Mouse (Mus musculus) brown adipose tissue, adult 24 weeks (tissue): Measurements from ENCODE around the gene Idnk. TPM values are rescaled to one million over a fixed set of nuclear protein-coding genes. Genes with fewer than 3 reads are reported as not detected.

Experiments used
- H3K27ac ChIP-seq: fragments of 200-500 bp; replicated peaks from 2 replicates; pipeline ENCODE4 v1.5.1; 2012; ENCODE audit warnings: low read depth, mild to moderate bottlenecking, low read length
- H3K4me1 ChIP-seq: fragments of 200-500 bp; 2 replicates; pipeline ENCODE4 v1.6.1; 2012; ENCODE audit warnings: low read length, mixed read lengths; ENCODE audit not compliant: control insufficient read depth, insufficient read depth, insufficient read length
- H3K4me3 ChIP-seq: fragments of 200-500 bp; 2 replicates; pipeline ENCODE4 v1.5.1; 2012; ENCODE audit warnings: low read depth, mild to moderate bottlenecking, low read length, moderate library complexity; ENCODE audit not compliant: insufficient read depth
- polyA plus RNA-seq: library from polyadenylated mRNA; stranded (reverse); fragments of >200 nt; gene quantifications from 2 replicates; pipeline ENCODE4 v1.2.4, GENCODE M21; 2012; ENCODE audit not compliant: missing spikeins, insufficient read depth, insufficient read length

Gene Idnk
- polyA plus RNA-seq, 1 experiment: 46.5 TPM

DNA sequence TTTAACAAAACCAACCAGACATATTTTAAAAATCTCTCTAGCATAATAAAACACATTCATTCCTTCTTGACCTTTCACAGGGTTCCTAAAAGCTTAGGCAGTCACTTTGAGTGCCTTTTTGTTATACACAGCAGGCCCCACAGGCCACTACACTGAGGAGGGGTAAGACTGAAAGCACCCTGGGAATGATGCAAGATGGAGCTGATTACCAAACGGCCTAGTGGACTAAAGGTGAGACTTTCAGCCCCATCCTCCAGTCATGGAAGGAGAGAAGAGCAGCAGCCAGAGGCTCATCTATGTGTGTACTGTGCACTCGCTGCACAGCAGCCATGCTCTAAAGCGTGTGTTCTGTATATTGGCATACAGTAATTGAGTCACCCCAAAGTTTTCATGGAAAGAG, 37.5 kb downstream of the Idnk start:
- Histone ChIP-seq H3K4me3 (no peak overlapping the region), H3K4me1 (peaks cover 5% of the 10 kb centered on the region; the same call in 1 of the 2 replicates), H3K27ac (peak overlapping the region; percentile 91)

DNA sequence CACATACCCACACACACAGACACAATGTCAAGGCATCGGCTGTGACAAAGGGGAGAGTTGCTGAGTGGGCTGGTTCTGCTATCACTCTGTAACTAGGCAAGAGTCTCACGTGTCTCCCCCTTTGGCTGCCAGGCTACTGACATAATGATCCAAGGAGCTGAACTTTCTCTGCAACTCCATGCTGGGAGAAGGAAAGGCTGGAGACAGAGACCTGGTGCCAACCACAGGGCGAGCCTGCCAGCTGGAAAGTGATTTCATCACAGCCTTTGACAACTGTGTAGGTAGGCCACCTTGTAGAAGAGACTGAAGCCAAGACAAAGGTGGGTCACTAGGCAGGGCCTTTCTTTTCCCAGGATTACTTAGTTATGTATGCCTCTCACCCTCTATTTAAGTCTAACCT, 39.8 kb downstream of the Idnk start:
- Histone ChIP-seq H3K4me3 (no peak overlapping the region), H3K4me1 (peaks cover 5% of the 10 kb centered on the region), H3K27ac (peak overlapping the region; percentile 27; the same call in 1 of the 2 replicates)

DNA sequence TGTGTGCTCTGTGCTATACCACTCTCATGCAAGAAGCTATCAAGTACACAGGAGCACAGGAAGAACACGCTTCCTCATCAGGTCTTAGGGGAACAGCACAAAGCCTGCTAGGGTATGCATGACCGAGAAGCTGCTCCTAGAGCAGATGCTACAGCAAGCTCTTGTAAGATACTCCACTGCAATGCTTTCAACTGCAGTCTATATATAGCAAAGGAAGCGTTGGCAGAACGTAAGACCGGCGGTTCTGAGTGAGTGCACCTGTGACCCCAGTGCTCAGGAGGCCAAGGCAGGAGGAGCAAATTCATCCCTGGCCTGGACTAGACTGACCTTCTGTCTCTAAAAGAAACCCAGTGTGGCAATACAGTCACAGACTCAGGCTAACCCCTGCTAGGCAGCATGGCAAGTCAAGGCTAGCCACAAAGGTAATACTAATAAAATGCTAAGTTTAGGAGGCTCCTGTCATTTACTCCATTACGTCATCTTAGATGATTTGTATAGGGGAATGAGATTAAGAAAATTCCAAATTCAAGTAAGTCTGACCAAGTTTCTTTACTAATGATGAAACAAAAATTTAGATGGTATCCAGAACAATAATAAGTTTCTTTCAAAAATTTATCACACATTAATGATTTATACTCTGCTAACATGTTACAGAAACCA, 40.7 kb downstream of the Idnk start:
- no peak overlapping the region; the same call in 1 of the 2 replicates for H3K27ac ChIP-seq
- no peak overlapping the region for H3K4me3 ChIP-seq
- peaks cover 9% of the 10 kb centered on the region for H3K4me1 ChIP-seq

DNA sequence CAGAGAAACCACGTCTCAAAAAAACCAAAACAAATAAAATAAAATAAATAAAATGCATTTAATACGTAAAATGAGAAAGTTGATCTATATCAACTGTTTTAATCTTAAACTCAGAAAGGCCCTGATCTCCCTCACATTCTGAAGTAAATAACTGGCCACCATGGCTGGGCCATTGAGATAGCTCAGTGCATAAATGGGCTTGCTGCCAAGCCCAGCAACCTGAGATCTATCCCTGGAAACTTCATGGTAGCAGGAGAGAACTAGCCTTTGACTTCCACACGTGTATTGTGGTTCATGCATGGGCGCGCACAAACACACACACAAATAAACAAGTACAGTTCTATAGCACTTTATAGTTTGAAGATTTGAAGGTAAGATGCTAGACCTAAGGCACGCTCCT, 43.9 kb downstream of the Idnk start:
- Histone ChIP-seq H3K27ac (no peak overlapping the region), H3K4me3 (no peak overlapping the region), H3K4me1 (peaks cover 12% of the 10 kb centered on the region)

DNA sequence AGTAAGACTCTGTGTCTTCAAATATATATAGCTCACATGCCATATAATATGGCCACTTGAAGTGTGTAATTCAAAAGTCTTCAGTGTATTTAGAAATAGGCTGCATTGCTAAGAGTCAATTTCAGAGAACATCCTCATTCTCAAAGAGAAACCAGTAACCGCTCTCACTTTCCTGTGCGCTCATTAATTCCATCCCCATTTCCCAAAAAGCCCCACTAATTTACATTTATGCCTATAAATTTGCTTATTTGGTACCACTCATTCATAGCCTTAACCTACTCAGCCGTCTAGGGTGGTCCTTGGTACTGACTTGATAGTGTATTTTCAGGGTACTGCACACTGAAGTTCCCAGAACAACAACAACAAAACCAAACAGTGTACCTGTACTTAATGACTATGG, 44.5 kb downstream of the Idnk start:
- no peak overlapping the region for H3K27ac ChIP-seq
- no peak overlapping the region for H3K4me3 ChIP-seq
- H3K4me1 ChIP-seq: peaks cover 15% of the 10 kb centered on the region

DNA sequence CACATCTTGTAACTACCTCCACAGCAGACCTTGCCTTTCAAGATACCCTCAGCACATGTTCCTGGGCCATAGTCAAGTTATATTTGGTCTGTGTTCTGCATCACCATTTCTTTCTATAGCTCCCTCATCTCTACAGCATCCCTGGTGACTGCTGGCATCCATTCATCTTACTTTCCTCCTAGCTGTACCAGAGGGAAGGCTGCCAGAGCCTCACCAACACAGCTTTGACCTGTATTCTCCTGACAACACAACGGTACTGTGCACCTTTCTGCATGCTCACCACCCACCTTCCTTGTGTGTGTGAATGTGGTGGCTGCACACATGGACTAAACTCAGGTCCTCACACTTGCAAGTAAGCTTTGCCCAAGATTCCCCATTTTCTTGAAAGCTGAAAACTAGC, 45.5 kb downstream of the Idnk start:
- H3K4me3 ChIP-seq: no peak overlapping the region
- H3K27ac ChIP-seq: no peak overlapping the region
- peaks cover 13% of the 10 kb centered on the region; the same call in 1 of the 2 replicates for H3K4me1 ChIP-seq

DNA sequence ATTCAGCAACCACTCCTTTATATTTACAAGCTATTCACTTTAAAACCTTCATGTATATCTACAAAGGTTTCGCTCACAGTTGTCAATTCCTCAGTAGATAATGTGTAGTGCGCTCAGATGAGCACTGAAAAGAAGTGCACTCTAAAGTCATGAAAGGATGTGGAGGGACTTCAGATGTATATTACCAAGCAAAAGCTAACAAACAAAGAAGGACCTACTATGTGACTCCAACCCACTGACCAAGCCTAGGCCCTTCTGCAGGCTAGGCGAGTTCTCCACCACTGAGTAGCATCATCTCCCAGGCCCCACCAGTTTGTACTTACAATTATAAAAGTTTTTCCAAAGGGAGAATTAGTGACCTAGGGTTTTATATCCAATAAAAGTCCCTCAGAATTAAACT, 46.8 kb downstream of the Idnk start:
- no peak overlapping the region for H3K4me3 ChIP-seq
- H3K27ac ChIP-seq: no peak overlapping the region
- H3K4me1 ChIP-seq: peaks cover 15% of the 10 kb centered on the region

DNA sequence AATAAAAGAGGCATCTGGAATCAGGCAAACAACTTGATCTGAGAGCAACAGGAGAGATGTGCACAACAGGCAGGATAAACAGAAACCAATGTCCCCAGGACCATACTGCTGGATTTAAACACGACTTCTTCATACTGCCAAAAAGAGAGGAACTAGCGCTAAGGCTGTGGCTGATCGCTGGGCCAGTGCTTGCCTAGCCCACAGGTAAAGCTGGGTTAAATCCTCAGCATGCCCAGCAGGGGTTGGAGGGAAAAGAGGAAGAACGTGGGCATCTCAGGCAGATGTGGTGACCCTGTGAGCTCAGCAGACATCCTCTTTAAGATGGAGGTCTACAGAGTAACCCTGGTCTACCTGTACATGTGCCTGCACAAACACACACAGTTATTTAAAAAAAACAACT, 47.5 kb downstream of the Idnk start:
- peaks cover 20% of the 10 kb centered on the region for H3K4me1 ChIP-seq
- H3K27ac ChIP-seq: no peak overlapping the region
- H3K4me3 ChIP-seq: no peak overlapping the region

DNA sequence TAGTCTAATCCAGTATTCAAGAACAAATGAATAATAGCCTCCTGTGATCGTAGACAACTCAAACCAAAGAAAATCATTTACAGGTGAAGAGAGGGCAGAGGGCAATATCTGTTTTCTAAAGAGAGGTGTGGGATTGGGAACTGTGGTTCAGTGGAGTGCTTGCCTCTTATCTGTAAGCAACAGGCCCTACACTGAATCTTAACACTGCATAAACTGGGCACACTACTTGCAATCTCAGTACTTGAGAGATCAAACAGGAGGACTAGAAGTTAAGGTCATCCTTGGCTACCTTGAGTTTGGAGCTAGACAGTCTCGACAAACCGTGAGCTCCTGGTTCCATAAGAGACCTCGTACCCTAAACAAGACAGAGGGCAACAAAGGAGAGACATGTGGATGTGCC, 48.6 kb downstream of the Idnk start:
- H3K4me1 ChIP-seq: peaks cover 20% of the 10 kb centered on the region
- no peak overlapping the region for H3K27ac ChIP-seq
- H3K4me3 ChIP-seq: no peak overlapping the region

DNA sequence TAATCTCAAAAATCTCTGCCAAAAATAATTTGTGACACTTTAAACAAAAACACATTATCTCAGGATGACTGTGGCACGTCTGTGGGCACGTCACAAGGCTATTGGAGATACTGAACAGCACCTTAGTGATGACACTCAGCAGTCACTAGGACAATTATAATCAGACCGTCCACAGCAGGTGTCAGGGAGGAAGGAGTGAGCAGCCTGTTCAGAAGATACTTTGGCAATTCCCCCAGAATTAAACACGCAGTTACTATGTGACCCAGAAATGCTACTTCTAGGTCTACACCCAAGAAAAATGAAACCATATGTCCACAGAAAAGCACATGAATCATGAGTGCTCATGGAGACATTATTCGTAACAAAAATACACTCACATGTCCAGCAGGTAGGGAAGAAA, 53.0 kb downstream of the Idnk start:
- Histone ChIP-seq H3K4me3 (no peak overlapping the region), H3K27ac (no peak overlapping the region), H3K4me1 (peaks cover 19% of the 10 kb centered on the region)

DNA sequence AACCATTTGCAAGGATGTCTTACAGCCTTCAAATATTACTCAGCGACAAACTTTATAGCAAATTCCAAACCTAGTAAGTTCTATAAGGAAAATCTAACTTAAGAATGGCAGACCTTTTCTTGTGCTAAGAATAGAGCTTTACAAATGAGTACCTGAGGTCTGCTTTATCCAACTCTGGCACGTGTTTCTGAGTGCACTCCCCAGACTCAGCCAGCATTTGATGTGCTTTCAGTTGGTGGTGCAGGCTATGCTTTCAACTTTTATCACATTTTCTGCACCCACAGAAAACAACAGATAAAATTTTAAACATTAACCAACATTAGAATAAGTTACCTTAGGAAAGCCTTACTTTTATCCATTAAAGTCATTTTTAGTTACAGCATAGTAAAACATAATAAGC, 55.1 kb downstream of the Idnk start:
- peaks cover 16% of the 10 kb centered on the region for H3K4me1 ChIP-seq
- no peak overlapping the region for H3K4me3 ChIP-seq
- no peak overlapping the region for H3K27ac ChIP-seq

DNA sequence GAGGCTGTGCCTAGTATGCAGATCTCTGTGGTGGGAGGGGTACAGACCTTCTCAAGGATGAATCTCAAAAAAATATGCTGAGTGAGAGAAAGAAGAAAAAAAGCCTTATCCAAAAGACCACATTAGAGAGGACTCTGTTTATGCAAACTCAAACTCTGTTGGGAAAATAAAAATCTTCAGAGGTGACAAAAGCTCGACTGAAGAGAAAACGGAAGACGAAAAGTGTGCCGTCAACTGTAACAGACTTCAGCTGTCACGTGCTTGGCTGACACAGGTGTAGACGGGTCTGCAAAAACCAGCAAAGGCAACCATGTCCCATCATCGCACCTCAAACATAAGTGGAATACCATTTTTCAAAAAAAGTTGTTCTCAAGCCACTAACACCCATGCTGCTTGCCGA, 56.4 kb downstream of the Idnk start:
- Histone ChIP-seq H3K4me3 (peak overlapping the region; percentile 6; the same call in 1 of the 2 replicates), H3K4me1 (peaks cover 14% of the 10 kb centered on the region), H3K27ac (no peak overlapping the region)

Other genes with a start within 250 kb of the Idnk start
- gene Spock1, start 249.3 kb upstream of the Idnk start, polyA plus RNA-seq: not detected in 2 replicates
- 0.20 and 0.46 TPM in 2 replicates for gene Klhl3, start 44.1 kb upstream of the Idnk start, polyA plus RNA-seq
- gene Hnrnpa0, start 29.1 kb upstream of the Idnk start, polyA plus RNA-seq: 31.9 and 46.9 TPM in 2 replicates
- gene Ubqln1, start 58.0 kb downstream of the Idnk start, polyA plus RNA-seq: 92.7 and 94.0 TPM in 2 replicates
- 35.4 and 45.5 TPM in 2 replicates for gene Gkap1, start 118.0 kb downstream of the Idnk start, polyA plus RNA-seq
- gene Kif27, start 201.5 kb downstream of the Idnk start, polyA plus RNA-seq: 0.32 TPM in 1 of 2 replicates, not detected in the other
- gene 2210016F16Rik, start 227.6 kb downstream of the Idnk start, polyA plus RNA-seq: 30.3 and 32.8 TPM in 2 replicates
- 16.1 and 25.2 TPM in 2 replicates for gene Rmi1, start 244.6 kb downstream of the Idnk start, polyA plus RNA-seq
- gene Hnrnpk, start 245.7 kb downstream of the Idnk start, polyA plus RNA-seq: 379 and 394 TPM in 2 replicates